Mouse (Mus musculus) intestine, postnatal 0 days (tissue): ENCODE measurements around the gene Zbtb20. TPM values are rescaled to one million over a fixed set of nuclear protein-coding genes. Genes with fewer than 3 reads are reported as not detected.

Source experiments
- ATAC-seq: fragments of 200-750 bp; cut with Nextera tagmentation; 2 replicates; pipeline ENCODE4 v1.8.0; 2017; ENCODE audit warnings: mild to moderate bottlenecking, moderate TSS enrichment, moderate library complexity
- H3K27ac ChIP-seq: fragments of 300-500 bp; sonication (generic); 2 replicates; pipeline ENCODE4 v1.5.1; 2014; ENCODE audit warnings: mild to moderate bottlenecking, low read depth, low read length, moderate library complexity
- H3K27me3 ChIP-seq: fragments of 300-500 bp; sonication (generic); replicated peaks from 2 replicates; pipeline ENCODE4 v1.6.1; 2014; ENCODE audit warnings: low read length, mixed read lengths; ENCODE audit not compliant: control insufficient read depth, insufficient read depth
- H3K36me3 ChIP-seq: fragments of 300-500 bp; sonication (generic); 2 replicates; pipeline ENCODE4 v1.6.1; 2014; ENCODE audit warnings: mild to moderate bottlenecking, moderate library complexity; ENCODE audit not compliant: control insufficient read depth, insufficient read depth
- H3K4me1 ChIP-seq: fragments of 300-500 bp; sonication (generic); replicated peaks from 2 replicates; pipeline ENCODE4 v1.6.1; 2014; ENCODE audit warnings: antibody characterized with exemption, low read length, mixed read lengths; ENCODE audit not compliant: control insufficient read depth, insufficient read depth
- H3K4me2 ChIP-seq: fragments of 300-500 bp; sonication (generic); replicated peaks from 2 replicates; pipeline ENCODE4 v1.6.1; 2014; ENCODE audit warnings: low read depth, mild to moderate bottlenecking, moderate library complexity
- H3K4me3 ChIP-seq: fragments of 300-500 bp; sonication (generic); 2 replicates; pipeline ENCODE4 v1.5.1; 2014; ENCODE audit warnings: low read depth, low read length
- H3K9ac ChIP-seq: fragments of 300-500 bp; sonication (generic); 2 replicates; pipeline ENCODE4 v1.6.1; 2014; ENCODE audit warnings: mild to moderate bottlenecking, low read depth, low read length
- H3K9me3 ChIP-seq: fragments of 300-500 bp; sonication (generic); 2 replicates; pipeline ENCODE4 v1.6.1; 2016; ENCODE audit warnings: mixed run types; ENCODE audit not compliant: control insufficient read depth
- CTCF ChIP-seq: sonication (generic); IDR thresholded peaks from 2 replicates; pipeline ENCODE4 v1.5.1; 2016; ENCODE audit warnings: low read depth, mild to moderate bottlenecking, control low read depth, antibody characterized with exemption, moderate library complexity
- WGBS: fragments of 180-500 bp; shearing (Covaris S2); extraction: QIAGEN DNeasy Blood & Tissue Kit; methylation state at CpG from one replicate; pipeline ENCODE4 v1.1.7; 2014; 5-methylcytosine and 5-hydroxymethylcytosine counted together
- polyA plus RNA-seq: library from polyadenylated mRNA; unstranded; fragments of >200 nt; fragmentation: Nextera tagmentation; extraction: Ambion mirVana; gene quantifications from 2 replicates; pipeline ENCODE4 v1.2.1, GENCODE M21; 2015

Zbtb20 gene
- polyA plus RNA-seq, 1 experiment from 2014 or later, result 10.6 TPM

DNA sequence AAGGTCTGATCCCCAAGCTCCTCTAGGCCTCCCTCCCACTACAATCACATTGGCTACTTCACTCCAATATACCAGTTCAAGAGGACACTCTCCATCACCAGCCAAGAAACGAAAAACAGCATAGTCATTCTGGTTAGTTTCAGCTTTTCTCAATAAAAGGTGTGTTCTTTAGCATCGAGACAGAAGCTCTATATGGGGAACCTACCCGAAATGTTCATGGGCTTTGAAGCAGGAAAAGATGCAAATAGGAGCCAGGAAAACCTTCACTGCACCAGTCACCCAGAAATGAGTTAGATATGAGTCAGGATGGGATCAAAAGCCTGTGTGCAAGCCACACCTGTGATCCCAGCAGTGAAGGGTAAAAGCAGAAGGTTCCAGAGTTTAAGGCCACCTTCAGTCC lies 601.2 kb downstream of the Zbtb20 start:
- Histone ChIP-seq H3K4me3 (no peak overlapping the region), H3K9ac (no peak overlapping the region), H3K4me1 (no peaks in the 10 kb centered on the region), H3K27ac (no peak overlapping the region), H3K27me3 (no peaks in the 10 kb centered on the region), H3K9me3 (no peaks in the 10 kb centered on the region), H3K36me3 (no peaks in the 10 kb centered on the region), H3K4me2 (no peak overlapping the region)
- no peak for TF ChIP-seq CTCF
- no peak for ATAC-seq
- 85% methylated on average over 3 of the region's 3 CpGs for WGBS

GRCm38 (mm10) chr16:43478352-43478751 lies 602.7 kb downstream of the Zbtb20 start:
- ATAC-seq, result no peak
- no peak overlapping the region for H3K4me2 ChIP-seq
- H3K27me3 ChIP-seq, result no peaks in the 10 kb centered on the region
- H3K36me3 ChIP-seq, result no peaks in the 10 kb centered on the region
- no peak overlapping the region for H3K27ac ChIP-seq
- no peak for TF ChIP-seq CTCF
- no peaks in the 10 kb centered on the region for H3K4me1 ChIP-seq
- no peak overlapping the region for H3K4me3 ChIP-seq
- H3K9ac ChIP-seq, result no peak overlapping the region
- no peaks in the 10 kb centered on the region for H3K9me3 ChIP-seq
- WGBS, result 90% methylated on average over 1 of the region's 1 CpGs

DNA sequence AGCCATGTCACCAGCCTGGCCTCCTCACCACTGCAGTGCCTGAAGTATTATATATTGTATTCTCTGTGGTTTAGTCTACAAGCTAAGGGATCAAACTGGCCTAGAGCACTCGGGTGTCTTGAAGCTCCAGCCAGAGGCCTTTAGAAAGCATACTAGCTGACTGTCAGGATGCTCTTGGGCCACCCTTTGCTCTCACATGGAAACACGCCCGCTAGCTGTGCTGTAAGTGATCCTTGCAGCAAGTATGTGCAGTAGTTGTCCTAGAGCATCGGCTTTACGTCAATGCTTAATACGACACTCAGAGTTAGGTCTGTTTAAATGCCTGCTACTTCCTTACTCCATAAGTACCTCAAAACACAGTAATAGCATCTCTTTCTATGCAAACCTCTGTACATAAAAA lies 604.9 kb downstream of the Zbtb20 start:
- ATAC-seq, result no peak
- H3K27ac ChIP-seq, result no peak overlapping the region
- 78% methylated on average over 6 of the region's 6 CpGs for WGBS
- H3K36me3 ChIP-seq, result no peaks in the 10 kb centered on the region
- no peak overlapping the region for H3K9ac ChIP-seq
- H3K27me3 ChIP-seq, result no peaks in the 10 kb centered on the region
- H3K9me3 ChIP-seq, result no peaks in the 10 kb centered on the region
- no peak overlapping the region for H3K4me2 ChIP-seq
- no peak for TF ChIP-seq CTCF
- H3K4me1 ChIP-seq, result no peaks in the 10 kb centered on the region
- no peak overlapping the region for H3K4me3 ChIP-seq

DNA sequence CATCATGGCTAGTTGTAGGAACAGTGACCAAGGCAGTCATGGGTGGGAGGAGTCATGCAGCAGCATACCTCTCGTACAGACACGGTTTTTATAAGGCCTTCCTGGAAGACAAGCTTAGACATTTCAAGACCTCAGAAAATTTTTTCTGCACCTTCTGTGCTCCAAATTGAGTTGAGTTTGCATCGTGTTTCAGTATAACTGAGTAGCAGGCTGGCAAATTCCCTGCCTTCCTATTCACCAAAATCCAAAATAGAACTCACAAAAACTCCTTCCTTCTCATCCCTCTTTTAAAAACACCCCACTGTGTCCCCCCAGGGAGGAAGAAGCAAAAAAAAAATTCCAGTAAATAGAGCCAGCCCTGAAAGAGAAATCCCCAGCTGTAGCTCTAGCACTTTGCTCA lies 606.4 kb downstream of the Zbtb20 start:
- H3K4me1 ChIP-seq, result no peaks in the 10 kb centered on the region
- H3K9me3 ChIP-seq, result no peaks in the 10 kb centered on the region
- H3K27me3 ChIP-seq, result no peaks in the 10 kb centered on the region
- TF ChIP-seq CTCF, result no peak
- 63% methylated on average over 3 of the region's 3 CpGs for WGBS
- ATAC-seq, result no peak
- H3K9ac ChIP-seq, result no peak overlapping the region
- H3K36me3 ChIP-seq, result no peaks in the 10 kb centered on the region
- no peak overlapping the region for H3K4me3 ChIP-seq
- no peak overlapping the region for H3K27ac ChIP-seq
- no peak overlapping the region for H3K4me2 ChIP-seq

DNA sequence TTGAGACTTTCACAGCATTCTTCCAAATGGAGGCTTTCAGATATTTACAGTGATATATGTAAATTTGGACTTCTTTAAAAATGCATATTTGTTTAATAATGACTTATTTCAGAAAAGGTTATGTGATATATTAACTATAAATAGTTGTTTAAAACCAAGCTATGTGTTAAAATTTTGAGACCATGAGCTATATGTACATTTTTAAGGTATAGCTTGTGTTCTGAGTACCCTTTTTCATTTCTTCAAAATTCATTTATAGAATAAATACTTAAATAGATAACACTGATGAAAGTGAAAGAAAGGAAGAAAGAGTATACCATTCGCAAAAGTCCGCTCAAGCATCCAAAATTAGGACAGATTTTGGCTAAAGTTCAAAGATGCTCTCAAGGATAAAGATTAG lies 607.1 kb downstream of the Zbtb20 start:
- ATAC-seq, result no peak
- H3K4me1 ChIP-seq, result no peaks in the 10 kb centered on the region
- 96% methylated on average over 2 of the region's 2 CpGs for WGBS

GRCm38 (mm10) chr16:43484400-43484799 lies 608.7 kb downstream of the Zbtb20 start:
- WGBS, result 73% methylated on average over 4 of the region's 4 CpGs
- Histone ChIP-seq H3K4me3 (no peak overlapping the region), H3K4me2 (no peak overlapping the region), H3K27me3 (no peaks in the 10 kb centered on the region), H3K4me1 (no peaks in the 10 kb centered on the region), H3K9me3 (no peaks in the 10 kb centered on the region), H3K27ac (no peak overlapping the region), H3K9ac (no peak overlapping the region), H3K36me3 (no peaks in the 10 kb centered on the region)
- no peak for TF ChIP-seq CTCF
- ATAC-seq, result no peak

More for the DNA sequence above, 607.1 kb downstream of the Zbtb20 start:
- Histone ChIP-seq H3K36me3 (no peaks in the 10 kb centered on the region), H3K4me2 (no peak overlapping the region), H3K27me3 (no peaks in the 10 kb centered on the region), H3K27ac (no peak overlapping the region), H3K4me3 (no peak overlapping the region), H3K9me3 (no peaks in the 10 kb centered on the region), H3K9ac (no peak overlapping the region)
- TF ChIP-seq CTCF, result no peak

GRCm38 (mm10) chr16:43489362-43489761 lies 613.7 kb downstream of the Zbtb20 start:
- H3K4me3 ChIP-seq, result no peak overlapping the region
- no peaks in the 10 kb centered on the region for H3K4me1 ChIP-seq
- H3K9me3 ChIP-seq, result no peaks in the 10 kb centered on the region
- no peak for TF ChIP-seq CTCF
- H3K4me2 ChIP-seq, result no peak overlapping the region
- no peak overlapping the region for H3K27ac ChIP-seq
- no peaks in the 10 kb centered on the region for H3K36me3 ChIP-seq
- ATAC-seq, result no peak
- 79% methylated on average over 3 of the region's 3 CpGs for WGBS
- H3K27me3 ChIP-seq, result no peaks in the 10 kb centered on the region
- H3K9ac ChIP-seq, result no peak overlapping the region
